Mouse (Mus musculus): ENCODE results near the gene Rnf227.

GRCm38 (mm10) chr11:69356544-69356943 lies 16.3 kb downstream of the Rnf227 start:
- TF ChIP-seq POLR2A (IDR thresholded peaks at IDR 0.05; ENCODE audit: low read depth, low read length) (no peak), CTCF (conservative IDR thresholded peaks at IDR 0.05; ENCODE audit: insufficient read depth, insufficient read length, low read depth, low read length) (no peak)
